Mouse (Mus musculus) ES-Bruce4 (cell line): ENCODE results near the gene Usp44.

Experiments
- CTCF ChIP-seq: IDR thresholded peaks from one replicate; pipeline ENCODE4 v1.8.1; 2011; ENCODE audit warnings: low read depth, low read length
- EP300 ChIP-seq: IDR thresholded peaks from 2 replicates; pipeline ENCODE4 v1.6.1; 2011; ENCODE audit warnings: low read depth, low read length; ENCODE audit not compliant: insufficient read depth
- POLR2A ChIP-seq: IDR thresholded peaks from one replicate; pipeline ENCODE4 v1.8.1; 2011; ENCODE audit warnings: low read length; ENCODE audit not compliant: insufficient read depth

- TF ChIP-seq EP300 (no peak), CTCF (no peak), POLR2A (no peak)
Observed at GRCm38 (mm10) chr10:93890565-93890964, 59.2 kb downstream of the Usp44 start.
